Mouse (Mus musculus) lung, postnatal 36 days (tissue): Measurements from ENCODE around the gene Cs.

Experiments
- DNase-seq: peaks from one replicate; pipeline ENCODE4 v3.0.0; 2022; ENCODE audit warnings: mixed read lengths

Cs gene

DNA sequence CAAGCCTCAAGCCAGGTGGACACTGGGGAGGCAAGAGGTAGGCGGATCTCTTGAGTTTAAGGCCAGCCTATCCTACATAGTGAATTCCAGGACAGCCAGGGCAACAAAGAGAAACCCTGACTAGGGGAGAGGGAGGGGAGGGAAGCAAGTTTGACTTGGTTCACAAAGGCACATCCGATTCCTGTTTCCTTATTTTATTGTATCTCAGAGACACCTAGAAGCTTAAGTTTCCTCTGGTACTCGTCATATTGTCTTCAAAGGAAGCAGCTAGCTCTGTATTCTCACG, 73.0 kb downstream of the Cs start:
- peak; percentile 20 for DNase-seq

DNA sequence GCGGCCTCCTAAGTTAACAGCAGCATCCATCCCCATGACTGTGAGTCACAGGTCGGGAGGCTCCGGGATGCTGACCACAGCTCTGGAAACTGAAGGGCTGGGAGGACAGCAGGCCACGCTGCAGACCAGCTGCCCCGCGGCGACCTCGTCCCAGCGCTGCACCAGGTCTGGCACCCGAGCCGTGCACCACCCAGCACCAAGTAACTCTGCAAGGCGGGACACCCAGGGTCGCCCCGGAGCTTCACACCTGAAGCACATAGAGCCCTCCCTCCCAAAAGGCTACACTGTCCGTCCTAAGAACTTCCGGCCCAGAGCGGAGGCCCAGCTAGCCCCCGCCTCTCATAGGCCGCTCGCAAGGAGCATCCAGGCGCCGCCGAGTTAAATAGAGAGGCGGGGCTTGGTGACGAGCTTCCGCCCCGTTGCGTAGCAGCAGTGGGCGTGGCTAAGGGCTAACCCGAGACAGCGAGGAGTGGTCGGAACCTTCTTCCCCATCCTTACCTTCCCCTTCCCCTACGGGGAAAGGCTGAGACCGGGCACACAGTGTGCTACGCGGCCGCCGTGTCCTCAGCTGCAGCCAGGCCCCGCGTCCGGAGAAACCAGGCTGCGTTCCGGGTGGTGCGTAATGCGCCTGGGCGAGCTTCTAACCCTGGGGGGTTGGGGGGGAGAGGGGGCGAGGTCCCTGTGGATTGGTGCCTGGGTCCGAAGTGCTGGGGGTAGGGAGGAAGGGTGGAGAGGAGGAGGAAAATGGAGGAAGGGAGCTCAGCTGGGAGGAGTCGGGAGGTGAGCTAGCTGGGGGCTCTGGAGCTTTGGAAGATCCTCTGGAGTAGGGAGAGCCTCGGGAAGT, 73.9 kb downstream of the Cs start, which contains the start of the genes Nabp2 and Rnf41:
Nabp2 (minus strand) TSS at position 282 of the 844 bp plus-strand sequence.
Rnf41 (plus strand) TSS at position 447 of the 844 bp plus-strand sequence.
- DNase-seq, result peak; percentile 98

DNA sequence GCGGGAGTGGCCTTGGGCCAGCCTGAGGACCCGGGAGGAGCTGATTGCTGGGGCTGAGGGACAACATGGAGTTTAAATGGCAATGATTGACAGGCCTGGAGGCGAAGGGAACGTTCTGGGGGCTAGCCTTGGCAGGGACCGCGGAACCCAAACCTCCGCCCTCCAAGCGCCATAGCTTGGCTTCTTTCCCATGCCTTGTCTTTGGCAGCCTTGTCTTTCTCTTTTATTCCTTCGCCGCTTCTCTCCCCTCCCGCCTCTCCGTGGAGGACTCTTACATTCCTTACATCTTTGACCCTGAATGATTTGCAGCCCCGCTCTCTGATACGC, 74.5 kb downstream of the Cs start:
- peak; percentile 35 for DNase-seq
